Mouse (Mus musculus) c-Kit-negative CD71-positive TER-119-positive erythroid progenitor cells, embryonic 14.5 days (primary cell): ENCODE measurements around the gene Col1a1.
A peak's percentile ranks its signal among the peaks of the same experiment; 100 is the strongest.

Experiments
- DNase-seq: peaks from one replicate; pipeline ENCODE4 v3.0.0-alpha.2; 2013; ENCODE audit warnings: low read depth, low spot score

Gene Col1a1

GRCm38 (mm10) chr11:94936045-94936444, at the start of gene Col1a1:
Gene Col1a1, plus strand, starts transcription at chr11:94936224.
- DNase-seq = no peak

GRCm38 (mm10) chr11:94891155-94891554, 44.9 kb upstream of the Col1a1 start:
- DNase-seq = no peak

GRCm38 (mm10) chr11:94896753-94897376, 39.2 kb upstream of the Col1a1 start:
- DNase-seq = no peak

- no peak for DNase-seq
Measured at GRCm38 (mm10) chr11:94901231-94901630, 34.8 kb upstream of the Col1a1 start.

- no peak for DNase-seq
Measured at GRCm38 (mm10) chr11:94904306-94904705, 31.7 kb upstream of the Col1a1 start.

- no peak for DNase-seq
Measured at GRCm38 (mm10) chr11:94910971-94911370, 25.1 kb upstream of the Col1a1 start.

- DNase-seq = no peak
Measured at GRCm38 (mm10) chr11:94912568-94912967, 23.5 kb upstream of the Col1a1 start.

- DNase-seq = no peak
Measured at GRCm38 (mm10) chr11:94913302-94914090, 22.5 kb upstream of the Col1a1 start.

GRCm38 (mm10) chr11:94915675-94916403, 20.2 kb upstream of the Col1a1 start:
- no peak for DNase-seq

- no peak for DNase-seq
Measured at GRCm38 (mm10) chr11:94916477-94916876, 19.5 kb upstream of the Col1a1 start.

GRCm38 (mm10) chr11:94917717-94918116, 18.3 kb upstream of the Col1a1 start:
- no peak for DNase-seq

GRCm38 (mm10) chr11:94920996-94921401, 15.0 kb upstream of the Col1a1 start:
- no peak for DNase-seq

- DNase-seq = no peak
Measured at GRCm38 (mm10) chr11:94924977-94925376, 11.0 kb upstream of the Col1a1 start.

- DNase-seq = no peak
Measured at GRCm38 (mm10) chr11:94926431-94926830, 9.6 kb upstream of the Col1a1 start.

- DNase-seq = no peak
Measured at GRCm38 (mm10) chr11:94927771-94928291, 8.2 kb upstream of the Col1a1 start.

GRCm38 (mm10) chr11:94928820-94929219, 7.2 kb upstream of the Col1a1 start:
- no peak for DNase-seq

GRCm38 (mm10) chr11:94929599-94929998, 6.4 kb upstream of the Col1a1 start:
- DNase-seq = no peak

- DNase-seq = no peak
Measured at GRCm38 (mm10) chr11:94930151-94930550, 5.9 kb upstream of the Col1a1 start.

- DNase-seq = no peak
Measured at GRCm38 (mm10) chr11:94933584-94933983, 2.4 kb upstream of the Col1a1 start.

GRCm38 (mm10) chr11:94934526-94934925, 1.5 kb upstream of the Col1a1 start:
- no peak for DNase-seq

- peak; percentile 62 for DNase-seq
Measured at GRCm38 (mm10) chr11:94936851-94937295, 849 bp downstream of the Col1a1 start.

- DNase-seq = no peak
Measured at GRCm38 (mm10) chr11:94937335-94937781, 1.3 kb downstream of the Col1a1 start.
